In genomic region chr1:70700270-70700669, GRCm38 (mm10) we compare ENCODE assay signal across 16 mouse cellular contexts. TPM values are rescaled to one million over a fixed set of nuclear protein-coding genes. Genes with fewer than 3 reads are reported as not detected.
"Had no signal": no experiment of that assay in that cellular context is flagged by ENCODE, and none has a peak within 500 bp of the region (broad histone marks: within the 10 kb centered on the region; RNA-seq: fewer than 3 reads in every experiment).

No protein-coding gene starts in this region.

- DNase-seq: kidney, adult 18-20 months; kidney, adult 9 months; kidney, postnatal 14 days; kidney, postnatal 4 days; liver, embryonic 13.5 days; lung, adult 2 months; lung, postnatal 14 days; lung, postnatal 4 days; spleen, adult 18-20 months; thymus, adult 18-20 months; thymus, postnatal 36 days had no signal

- ATAC-seq: inflammation-experienced regulatory T-cells, adult 6 months; intestine, embryonic 16.5 days; midbrain, embryonic 15.5 days had no signal

RNA-seq across cellular contexts. Expression of gene Vwc2l, which starts 25.2 kb away (rescaled TPM):
- total RNA-seq: liver, adult 2 months; megakaryocyte progenitor cell, adult 5-6 weeks had no signal
